Mouse (Mus musculus) C2C12 (cell line): Measurements from ENCODE around the gene Gm28042.

Experiments used
- CTCF ChIP-seq: IDR thresholded peaks from one replicate; pipeline ENCODE4 v1.5.1; 2011; ENCODE audit not compliant: control insufficient read depth, insufficient read depth, insufficient read length
- MAX ChIP-seq: IDR thresholded peaks from one replicate; pipeline ENCODE4 v1.6.1; 2011; ENCODE audit warnings: mild to moderate bottlenecking, control low read depth
- MYOD1 ChIP-seq: IDR thresholded peaks from one replicate; pipeline ENCODE4 v1.6.1; 2011; ENCODE audit warnings: low read depth; ENCODE audit not compliant: control insufficient read depth, insufficient read length
- MYOG ChIP-seq: IDR thresholded peaks from one replicate; pipeline ENCODE4 v1.6.1; 2011; ENCODE audit not compliant: control insufficient read depth, insufficient read length; ENCODE audit errors: extremely low read depth
- USF1 ChIP-seq: IDR thresholded peaks from one replicate; pipeline ENCODE4 v1.6.1; 2011; ENCODE audit warnings: low read depth, mild to moderate bottlenecking, control low read depth, moderate library complexity

DNA sequence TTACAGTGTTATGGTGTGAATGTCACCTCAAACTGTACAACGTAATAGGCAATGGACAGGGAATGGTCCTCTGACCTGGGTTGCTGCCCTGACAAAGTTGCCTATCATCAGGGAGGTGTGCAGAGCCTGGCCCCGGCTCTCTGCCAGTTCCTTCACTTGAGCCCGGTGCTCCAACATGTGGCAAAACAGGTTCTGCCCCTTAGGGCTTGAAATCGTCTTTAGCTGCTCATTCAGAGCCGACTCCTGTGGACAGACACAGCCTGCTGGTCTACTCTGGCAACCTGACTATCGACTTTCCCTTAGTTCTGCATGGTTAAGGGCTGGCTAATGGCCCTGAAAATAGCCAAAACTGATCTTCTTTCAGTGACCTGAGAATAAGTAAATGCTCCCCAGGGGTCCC lies 32.9 kb downstream of the Gm28042 start:
- TF ChIP-seq MYOD1 (no peak), CTCF (no peak), USF1 (no peak), MYOG (no peak), MAX (no peak)
